Mouse (Mus musculus): ENCODE measurements around the gene Ebf1. TPM values are rescaled to one million over a fixed set of nuclear protein-coding genes. Genes with fewer than 3 reads are reported as not detected.

Gene Ebf1
- total RNA-seq, 2 experiments from 2014 or later, result 5.5 to 8.2 TPM

DNA sequence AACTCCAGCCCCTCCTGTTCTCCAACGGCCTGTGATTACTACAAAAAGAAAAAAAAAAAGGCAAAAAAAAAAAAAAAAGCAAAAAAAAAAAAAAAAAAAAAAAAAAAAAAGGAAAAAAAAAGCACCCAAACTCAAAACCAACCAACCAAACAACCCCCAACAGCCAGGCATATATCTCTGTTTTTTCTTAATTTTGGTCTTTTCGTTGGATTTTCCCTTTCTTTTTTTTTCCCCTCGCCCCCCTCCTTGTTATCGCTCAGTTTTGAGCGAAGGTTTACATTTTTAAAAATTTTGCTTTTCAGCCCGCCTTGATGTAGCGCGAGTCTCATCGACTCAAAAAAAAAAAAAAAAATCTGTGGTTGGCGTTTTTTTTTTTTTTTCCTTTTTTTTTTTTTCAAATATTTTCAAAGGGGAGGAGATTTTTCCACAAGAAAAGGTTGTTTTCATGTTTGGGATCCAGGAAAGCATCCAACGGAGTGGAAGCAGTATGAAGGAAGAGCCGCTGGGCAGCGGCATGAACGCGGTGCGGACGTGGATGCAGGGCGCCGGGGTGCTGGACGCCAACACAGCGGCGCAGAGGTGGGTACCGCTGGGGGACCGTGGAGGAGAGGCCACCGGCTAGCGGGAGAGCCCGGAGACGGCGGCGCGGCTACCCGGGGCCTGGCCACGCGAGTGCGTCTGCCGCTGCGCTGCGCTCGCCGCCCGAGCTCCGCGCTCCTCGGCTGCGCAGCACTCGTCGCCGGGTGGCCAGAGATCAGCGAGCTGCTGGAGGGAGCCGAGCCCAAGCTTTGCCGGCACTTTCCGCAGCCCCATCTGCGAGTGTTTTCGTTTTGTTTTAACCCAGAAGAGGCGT is 843 bp downstream of the Ebf1 start:
- peak; percentile 25 for DNase-seq (ENCODE audit: low spot score)

DNA sequence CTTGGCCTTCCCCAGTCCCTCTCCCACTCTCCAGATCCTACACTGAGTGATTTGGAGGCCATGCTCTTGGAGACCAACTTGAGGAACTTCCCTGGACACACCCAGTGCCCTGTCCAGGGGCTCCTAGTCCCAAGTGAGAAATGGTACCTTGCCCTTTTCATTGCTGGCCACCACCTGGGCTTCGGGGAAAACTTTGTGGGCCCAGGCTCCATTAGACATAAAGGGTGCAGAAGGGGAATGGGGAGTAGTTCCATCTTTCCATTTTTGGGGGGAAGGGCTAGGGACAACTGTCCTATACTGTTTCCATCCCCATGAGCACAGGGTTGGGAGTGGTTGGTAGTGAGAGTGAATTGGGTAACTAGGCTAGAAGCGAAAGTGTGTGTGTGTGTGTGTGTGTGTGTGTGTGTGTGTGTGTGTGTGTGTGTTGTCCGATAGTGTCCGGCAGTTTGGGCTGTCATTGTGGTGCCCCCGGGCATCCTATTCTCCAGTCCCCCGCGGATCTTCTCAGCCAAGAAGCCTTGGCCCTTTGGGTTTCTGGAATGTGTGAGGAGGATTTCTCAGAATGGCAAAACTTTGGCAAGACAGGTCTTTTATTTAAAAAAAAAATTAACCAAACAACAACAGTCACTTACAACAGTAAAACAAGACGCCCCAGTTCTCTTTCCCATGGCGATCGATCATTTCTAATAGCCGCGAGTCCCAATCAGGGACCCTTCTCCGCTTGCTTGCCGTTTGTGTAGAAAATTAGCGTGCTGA is 2.2 kb downstream of the Ebf1 start:
- DNase-seq (ENCODE audit: low spot score), result peak; percentile 18

DNA sequence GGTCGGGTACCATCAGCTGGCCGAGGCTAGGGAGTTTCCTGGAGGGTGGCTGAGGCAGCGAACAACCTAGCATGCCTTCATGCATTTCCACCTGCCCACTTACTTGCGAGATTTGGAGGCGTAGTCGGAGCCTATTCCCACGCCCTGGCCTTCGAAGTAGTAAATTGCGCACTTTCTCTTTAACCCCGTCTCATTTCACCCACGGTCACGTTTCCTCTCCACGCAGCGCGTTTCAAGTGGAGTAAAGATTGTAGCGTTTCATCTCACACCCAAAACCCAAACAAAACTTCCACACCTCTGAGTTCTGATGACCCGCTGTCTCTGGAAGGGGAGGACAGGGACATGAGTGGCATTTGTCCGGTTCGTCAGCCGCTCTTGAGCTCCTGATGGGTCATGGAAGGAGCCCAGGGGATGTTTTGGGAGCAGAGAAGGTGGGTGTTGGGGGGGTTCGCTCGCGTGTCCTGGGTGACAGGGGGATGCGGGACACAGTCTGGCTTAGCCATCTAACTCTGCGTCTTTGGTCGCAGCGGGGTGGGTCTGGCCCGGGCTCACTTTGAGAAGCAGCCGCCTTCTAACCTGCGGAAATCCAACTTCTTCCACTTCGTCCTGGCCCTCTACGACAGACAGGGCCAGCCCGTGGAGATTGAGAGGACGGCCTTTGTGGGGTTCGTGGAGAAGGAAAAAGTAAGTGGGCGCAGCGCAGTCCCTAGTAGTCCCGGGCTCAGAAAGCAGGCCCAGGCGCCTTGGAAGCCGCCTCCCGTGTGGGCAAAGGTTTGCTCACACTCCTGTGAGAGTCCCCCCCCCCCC is 3.0 kb downstream of the Ebf1 start:
- peak; percentile 23 for DNase-seq (ENCODE audit: low spot score)

DNA sequence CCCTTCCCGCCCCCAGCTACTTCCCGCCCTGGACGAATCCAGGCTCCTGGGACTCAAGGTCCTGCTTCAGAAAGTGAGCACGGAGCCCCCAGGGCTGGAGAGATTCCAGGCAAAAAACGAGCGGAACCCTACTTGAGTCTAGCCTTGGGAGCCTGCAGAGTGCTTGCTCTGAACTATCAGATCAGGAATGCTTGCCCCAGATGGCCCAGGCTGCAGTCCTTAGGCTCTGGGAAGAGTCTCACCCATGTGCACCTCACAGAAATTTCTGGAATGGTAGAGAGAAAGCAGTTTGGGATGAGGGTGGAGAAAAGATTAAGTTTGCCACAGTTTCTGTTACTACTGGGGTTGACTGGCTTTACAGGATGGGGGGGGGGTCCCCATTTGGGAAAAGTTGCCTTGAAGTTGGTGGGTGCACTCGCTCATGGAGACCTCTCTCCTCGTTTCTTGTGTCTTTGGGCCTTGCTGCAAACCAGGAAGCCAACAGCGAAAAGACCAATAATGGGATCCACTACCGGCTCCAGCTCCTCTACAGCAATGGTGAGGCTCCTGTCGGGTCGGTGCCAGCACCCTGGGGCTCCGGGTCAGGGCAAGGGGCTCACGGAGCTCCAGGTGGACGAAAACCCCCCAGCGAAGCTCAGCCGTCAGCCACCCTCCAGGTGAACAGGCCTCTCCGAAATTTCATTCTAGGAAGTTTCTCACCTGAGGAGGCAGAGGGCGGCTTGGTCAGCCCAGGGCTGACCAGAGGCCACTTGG is 3.8 kb downstream of the Ebf1 start:
- DNase-seq (ENCODE audit: low spot score), result peak; percentile 11

DNA sequence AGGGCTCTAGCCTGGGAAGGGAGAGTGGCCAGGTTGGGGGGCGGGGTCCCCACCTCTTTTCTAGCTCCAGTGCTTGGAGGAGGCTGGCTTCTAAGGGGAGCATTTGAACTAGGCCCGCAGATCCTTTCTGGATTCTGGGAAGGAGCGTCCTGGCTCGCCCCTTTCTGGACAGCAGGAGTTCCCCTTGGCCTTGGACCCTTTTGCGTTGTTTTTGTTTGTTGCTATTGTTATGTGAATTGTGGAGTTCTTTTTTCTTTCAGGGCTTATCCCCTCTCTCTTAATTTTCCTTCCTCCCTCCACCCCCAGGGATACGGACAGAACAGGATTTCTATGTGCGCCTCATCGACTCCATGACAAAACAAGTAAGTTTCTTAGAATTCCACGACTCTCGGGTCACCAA is 4.5 kb downstream of the Ebf1 start:
- no peak for DNase-seq (ENCODE audit: low spot score)

DNA sequence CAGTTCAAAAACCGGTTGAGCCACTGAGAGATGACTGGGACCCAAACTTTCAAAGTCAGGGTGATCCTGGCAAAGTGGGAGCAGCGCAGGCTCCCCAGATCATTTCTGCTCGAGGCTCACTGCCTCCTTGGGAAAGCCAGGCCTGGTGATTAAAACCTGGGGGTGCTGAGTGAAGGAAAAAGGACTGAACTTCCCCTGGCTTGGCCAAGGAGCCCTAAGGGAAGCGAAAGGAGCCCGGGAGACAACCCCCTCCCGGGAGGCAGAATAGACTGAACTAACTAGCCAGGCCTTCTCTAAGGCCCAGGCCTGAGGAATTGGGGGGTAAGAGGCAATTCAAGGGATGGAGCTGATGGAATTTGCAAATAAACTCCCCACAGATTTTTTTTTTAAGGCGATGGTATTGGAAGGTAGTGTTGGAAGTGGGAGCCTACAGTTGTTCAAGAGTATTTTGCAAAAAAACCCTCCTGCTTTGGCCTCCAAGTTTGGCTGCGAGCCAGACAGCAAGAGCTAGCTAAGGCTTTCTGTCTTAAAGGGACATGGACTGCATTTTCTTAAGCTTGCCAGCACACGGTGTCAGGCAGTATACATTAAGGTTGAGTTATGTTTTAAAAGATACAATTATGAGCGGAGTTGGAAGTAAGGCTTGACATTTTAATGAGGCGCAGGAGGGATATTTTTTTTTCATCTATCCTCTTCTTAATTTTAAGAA is 5.1 kb downstream of the Ebf1 start:
- DNase-seq (ENCODE audit: low spot score), result peak; percentile 61

DNA sequence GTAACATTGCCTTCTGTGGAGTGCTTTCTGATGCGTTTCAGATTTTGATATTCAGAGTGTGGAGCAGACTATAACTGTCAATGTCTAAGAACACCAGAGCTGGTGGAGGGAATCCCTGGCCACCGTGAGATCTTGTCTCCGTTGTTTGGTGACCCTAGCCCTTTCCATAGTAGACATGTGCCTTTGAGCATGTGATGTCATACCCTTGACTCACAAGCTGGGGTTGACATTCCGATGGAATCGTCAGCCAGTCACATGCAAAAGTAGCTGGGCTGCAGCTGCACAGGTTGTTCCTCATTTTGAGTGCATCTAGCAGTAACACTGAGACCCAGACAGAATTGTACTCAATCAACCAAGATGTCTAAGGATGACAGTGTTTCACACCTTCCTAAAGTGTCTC is 7.4 kb downstream of the Ebf1 start:
- no peak for DNase-seq (ENCODE audit: low spot score)

DNA sequence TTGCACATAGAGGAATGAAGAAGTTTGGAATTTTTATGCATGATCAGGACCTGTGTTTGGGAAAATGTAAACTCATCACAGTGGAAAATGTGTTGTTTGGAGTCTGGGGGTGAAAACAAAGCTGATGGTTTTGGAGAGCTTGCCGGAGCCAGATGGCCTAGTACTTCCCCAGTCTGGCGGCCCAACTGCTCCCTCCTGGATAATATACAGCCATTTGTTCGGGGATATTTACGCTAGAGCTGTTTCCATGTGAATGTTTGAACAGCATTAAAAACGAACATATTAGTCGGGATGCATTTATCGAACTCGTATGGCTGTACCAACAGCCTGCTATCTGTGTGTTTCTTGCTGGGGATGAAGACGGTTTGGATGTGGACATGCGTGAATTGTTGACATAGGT is 8.9 kb downstream of the Ebf1 start:
- no peak for DNase-seq (ENCODE audit: low spot score)

DNA sequence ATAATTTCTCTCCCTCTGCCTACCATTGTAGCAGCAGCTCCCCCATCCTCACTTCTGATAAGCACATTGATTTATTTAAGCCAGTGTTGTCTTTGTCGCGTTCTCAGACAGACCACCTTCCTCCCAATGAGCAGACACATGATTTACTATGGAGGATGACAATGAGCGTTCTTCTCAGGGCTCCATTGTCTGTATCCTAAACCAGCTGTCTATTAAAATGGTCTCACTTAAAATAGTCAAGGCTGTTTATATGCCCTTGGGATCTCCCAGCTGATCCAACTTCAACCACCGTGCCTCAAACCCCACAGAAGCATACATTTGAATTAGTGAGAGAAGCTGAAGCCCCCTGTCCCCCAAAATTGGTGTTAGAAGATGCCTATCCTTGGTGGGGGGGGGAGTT is 11.3 kb downstream of the Ebf1 start:
- no peak for DNase-seq (ENCODE audit: low spot score)

DNA sequence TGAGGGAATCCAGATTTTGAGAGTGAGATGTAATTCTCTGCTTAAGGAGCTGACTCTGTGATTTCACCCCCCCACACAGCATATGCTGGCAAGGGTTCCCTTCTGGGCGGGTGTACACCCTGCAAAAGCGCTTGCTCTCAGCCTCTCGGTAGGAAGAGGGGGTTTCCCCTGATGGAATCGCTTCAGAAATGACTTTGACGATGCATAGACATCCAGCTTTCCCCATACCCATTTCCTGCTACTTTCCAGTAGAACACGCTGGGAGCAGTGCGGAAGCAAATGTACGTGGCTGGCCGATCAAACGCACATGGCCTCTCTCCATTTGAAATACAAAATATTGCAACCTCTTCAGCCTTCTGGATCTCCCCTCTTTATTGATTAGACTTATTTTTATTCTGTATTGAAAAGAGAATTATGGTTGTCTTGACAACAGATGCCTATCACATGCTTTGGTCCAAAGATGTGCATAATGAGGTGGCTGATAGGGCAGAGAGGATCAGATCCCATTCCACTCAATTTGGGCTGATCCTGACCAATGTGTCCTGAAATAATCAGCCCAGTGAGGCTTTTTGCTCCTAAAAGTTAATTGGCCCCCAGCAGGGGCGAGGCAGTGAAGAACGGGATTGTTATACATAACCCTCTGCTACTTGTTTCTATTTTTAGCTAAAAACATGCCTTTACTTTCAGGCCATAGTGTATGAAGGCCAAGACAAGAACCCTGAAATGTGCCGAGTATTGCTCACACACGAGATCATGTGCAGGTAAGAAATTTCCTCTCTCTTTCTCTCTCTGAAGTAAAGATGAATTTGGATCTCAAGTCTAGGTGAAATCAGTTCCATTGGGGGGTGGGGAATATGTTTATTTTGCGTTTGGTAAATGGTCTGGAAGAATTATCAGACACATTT is 15.2 kb downstream of the Ebf1 start:
- DNase-seq (ENCODE audit: low spot score), result no peak

DNA sequence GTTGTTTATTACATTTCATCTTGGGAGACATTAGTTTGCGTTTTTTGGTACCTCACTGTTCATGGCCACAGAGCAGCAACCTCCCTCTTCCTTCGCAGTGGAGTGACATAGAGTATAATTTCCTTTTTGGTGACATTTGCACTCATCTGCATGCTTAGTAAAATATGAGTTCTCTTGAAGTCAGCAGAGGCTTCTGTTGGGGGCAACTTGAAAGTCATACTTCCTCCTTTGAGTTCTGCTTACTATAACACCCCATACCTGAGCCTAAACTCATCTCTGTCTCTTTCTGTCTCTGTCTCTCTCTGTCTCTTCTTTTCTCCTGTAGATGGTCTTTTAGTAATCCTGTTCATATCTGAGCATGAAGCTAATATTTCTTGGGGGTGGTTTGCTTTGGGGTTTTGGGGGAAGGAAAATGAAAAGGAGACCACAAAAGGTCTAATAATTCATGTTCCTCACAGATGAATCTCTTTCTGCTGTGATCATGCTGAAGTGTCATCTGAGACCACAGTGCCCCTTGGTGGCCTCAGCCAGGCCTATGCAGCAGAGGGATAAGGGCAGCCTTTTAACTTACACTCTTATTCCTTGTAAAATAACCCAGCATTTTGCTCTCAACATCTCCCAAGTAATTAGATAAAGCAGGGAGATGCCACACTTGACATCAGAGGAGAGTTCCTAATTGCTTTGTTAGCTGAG is 16.0 kb downstream of the Ebf1 start:
- no peak for DNase-seq (ENCODE audit: low spot score)

DNA sequence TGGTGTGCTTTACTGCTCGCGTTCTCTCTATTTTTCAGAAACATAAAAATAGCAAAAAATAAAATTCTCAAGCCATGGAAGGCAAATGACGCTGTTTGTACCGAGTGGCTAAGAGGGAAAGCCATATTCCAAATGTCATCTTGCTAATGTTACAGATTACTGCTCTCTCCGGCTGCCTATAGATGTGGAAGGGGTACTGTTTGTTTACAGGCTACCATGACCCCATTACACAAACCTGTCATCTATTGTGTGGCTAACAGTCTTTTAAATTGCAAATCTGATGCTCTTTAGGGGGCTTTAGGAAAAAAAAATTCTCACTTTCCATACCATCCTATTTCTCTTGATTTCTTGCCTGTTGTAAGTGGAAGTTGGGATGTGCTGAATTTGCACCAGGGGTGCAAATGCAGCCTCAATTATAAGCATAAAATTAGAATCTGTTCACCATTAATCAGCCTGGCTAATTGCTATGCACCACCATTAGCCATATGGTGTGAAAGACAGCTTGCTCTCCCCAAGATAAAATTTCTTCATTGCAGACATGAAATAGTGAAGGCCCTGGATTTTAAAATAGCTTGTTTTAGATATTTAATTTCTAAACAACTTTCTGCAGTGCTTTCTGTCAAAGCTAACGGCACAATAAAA is 17.6 kb downstream of the Ebf1 start:
- DNase-seq (ENCODE audit: low spot score), result no peak

DNA sequence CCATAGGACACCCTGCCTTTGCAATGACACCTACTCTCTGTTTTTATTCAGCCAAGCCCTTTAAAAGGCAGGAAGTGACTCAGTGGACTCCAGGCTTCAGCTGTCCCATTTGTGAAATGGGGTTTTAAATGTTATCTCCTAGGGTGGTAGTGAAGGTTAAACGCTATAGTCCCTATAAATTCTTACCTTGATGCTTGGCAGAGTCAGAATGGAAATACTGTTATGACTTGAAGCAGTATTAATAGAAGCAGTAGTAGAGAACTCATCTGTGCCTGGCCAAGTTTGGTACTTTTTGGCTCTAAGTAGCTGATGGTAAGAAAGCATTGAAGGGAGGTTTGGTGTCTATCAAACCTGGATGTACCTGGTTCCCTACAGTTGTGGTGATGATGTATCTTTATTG is 19.1 kb downstream of the Ebf1 start:
- DNase-seq (ENCODE audit: low spot score), result no peak

DNA sequence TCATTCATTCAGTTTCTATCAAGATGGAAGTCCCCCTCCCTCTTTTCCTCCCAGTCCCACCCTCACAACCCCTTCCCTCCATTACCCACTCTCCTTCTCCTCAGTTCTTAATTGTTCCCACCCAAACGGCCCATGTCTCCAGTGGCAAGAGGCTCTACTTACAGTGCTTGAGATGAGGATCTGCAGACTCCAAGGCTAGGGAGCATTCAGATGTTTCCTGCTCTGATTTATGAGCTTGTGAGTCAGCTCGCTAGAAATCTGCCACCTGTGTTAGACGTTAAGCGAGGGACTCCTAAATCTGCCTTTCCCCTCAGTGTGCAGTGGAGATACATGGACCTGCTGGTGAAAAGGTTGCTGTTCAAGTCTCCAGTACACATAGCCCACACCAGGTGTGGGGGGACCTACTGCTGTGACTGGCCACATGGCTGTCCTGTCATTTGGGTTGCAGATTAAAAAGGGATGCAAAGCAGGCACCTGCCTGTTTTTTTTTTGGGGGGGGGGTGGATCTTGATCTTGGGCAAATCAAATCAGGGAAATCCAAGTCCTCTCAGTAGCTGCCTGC is 21.2 kb downstream of the Ebf1 start:
- DNase-seq (ENCODE audit: low spot score), result no peak

DNA sequence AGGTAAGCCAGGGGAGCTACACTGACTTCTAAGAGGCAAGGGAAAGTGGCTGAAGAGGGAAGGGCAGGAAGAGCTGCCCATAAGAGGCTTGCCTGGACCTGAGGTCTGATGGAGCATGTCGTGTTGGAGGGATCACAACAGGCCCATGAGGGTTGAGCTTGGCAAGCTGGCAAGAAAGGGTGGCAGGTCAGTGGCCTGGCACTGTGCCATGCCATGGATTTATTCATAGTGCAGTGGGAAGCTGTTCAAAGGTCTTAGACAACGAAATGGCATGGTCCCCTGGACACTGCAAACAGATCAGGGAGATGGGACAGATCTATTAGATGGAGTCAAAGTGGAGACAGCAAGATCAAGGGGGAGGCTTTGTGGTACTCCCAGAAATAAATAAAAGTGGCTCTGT is 24.4 kb downstream of the Ebf1 start:
- no peak for DNase-seq (ENCODE audit: low spot score)

DNA sequence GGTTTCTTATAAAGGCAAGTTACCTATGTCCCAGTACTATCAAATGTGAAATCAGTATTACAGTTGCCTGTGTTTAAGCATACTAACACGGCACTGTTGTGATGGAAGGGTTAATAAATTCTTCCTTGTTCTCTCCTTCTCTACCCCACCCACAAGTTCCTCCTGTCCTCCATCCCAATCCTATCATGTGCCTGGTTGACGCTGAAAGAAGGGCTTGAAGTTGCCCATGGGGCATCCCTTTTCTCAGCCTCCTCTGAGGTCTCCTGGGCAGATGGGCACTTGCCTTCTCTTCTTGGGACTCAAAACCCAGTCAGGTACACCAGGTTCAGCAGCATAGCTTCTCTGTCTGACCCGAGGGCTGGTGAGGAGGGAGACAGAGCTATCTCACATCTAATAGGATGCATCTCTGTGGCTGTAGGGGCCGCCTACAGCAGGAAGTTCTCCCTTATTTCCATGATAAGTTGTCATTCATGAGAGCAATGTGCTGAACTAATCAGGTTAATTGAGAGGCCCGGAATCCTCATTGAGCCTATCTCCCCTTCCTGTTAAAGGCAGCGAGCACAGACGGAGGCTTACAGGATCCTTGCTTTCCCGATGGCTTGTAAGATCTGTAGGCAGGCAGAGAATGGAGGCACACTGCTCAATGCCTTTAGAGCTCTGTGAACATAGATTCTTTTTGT is 37.4 kb downstream of the Ebf1 start:
- no peak for DNase-seq (ENCODE audit: low spot score)

DNA sequence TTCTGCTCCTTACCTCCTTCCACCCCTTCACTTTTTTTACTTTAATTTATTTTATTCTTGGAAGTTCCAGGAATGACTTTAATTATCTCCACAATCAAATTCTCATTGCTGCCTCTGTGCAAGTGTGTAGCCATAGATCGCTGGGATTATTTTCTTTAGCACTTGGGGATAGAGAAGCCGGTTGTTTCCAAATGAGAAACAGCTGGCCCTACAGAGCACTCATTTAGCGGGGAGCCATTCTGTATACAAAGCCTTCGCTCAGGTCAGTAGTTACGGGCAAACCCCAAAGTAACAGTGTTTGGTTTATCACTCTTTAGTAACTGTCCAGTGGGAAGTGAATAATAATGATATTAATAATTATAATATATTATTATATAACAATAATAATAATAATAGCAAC is 38.4 kb downstream of the Ebf1 start:
- no peak for DNase-seq (ENCODE audit: low spot score)

DNA sequence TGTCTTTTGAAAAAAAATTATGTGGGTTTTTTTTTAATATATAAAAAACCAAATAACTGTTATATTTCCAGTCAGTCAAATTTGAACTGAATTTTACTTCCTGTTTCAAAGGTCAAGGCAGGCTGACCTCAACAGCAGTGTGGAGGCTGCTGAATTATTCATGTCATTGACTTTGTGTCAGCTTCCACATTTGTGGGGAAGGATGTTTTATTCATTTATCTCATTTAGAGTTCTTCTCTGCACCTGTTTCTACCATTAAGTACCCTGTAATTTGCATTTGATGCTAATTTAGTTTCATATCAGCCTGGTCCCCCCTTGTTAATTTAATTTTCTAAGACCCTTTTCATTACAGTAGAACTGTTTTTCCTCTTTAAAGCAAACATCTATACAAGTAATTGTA is 39.8 kb downstream of the Ebf1 start:
- no peak for DNase-seq (ENCODE audit: low spot score)
